Mouse (Mus musculus): ENCODE measurements around the gene Rnf128.
"Not testable (repeated sequence)": the region's sequence is repeated elsewhere in the genome, so short reads cannot be mapped to it uniquely, and the experiment has no call there.

Rnf128 gene

GRCm38 (mm10) chrX:139562925-139563461 is at the start of gene Rnf128:
TSS of gene Rnf128 (plus strand) at chrX:139563316.
- DNase-seq (ENCODE audit: extremely low spot score, low spot score) = no peak

GRCm38 (mm10) chrX:139516156-139516555 is 47.0 kb upstream of the Rnf128 start:
- no peak for DNase-seq (ENCODE audit: extremely low spot score, low spot score)

DNA sequence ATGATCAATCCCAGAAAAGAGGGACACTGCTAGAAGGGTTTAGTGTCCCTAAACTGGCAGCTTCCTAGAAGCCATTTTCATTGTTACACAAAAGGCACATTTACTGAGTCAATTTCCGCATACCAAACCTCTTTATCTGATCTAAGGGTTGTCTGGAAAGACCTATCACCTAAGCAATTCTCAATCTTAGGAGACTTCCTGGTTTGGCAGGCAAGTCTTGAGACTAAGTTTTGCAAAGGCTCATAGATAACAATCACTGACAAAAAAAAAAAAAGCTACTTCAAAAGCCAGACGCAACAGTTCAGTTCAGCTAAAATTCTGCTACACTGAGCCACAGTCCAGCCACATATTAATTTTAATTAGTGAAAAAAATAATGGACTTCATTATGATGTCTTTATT is 43.9 kb upstream of the Rnf128 start:
- no peak for DNase-seq (ENCODE audit: extremely low spot score, low spot score)

DNA sequence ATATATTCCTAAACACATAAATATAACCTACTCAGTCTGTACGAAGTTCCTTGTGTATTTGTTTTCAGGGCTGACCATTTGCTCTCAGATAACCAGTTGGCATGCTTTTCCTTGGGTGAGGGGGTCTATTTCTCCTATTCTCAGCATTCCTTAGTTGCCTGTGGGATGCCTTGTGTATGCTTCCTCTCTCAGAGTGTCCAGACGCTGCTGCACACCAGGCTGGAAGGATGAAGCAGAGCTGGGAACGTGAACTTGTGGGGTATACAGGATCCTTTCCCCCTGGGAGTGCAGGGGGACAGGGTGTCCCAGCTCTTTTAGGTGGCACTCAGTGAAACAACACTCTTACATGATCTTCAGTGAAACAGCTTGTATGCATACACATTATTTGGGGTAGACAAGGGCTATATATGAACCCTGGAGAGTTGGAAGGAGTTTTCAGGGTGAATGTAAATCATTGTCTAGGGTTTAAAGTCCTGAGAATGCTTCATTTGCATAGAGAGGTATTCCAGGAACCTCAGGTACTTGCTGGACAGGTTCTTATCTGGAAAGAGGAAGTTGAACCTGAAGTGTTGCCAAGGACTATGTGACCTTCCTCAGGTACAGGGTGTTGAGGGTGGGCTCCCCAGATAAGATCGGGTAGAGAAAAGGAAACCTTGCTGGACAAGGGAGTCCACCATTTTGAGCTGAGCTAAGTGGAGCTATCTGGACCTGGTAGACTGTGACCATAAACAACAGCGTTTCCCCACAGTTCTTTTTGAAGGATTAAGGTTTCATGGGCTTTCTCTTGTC is 38.6 kb upstream of the Rnf128 start:
- no peak for DNase-seq (ENCODE audit: extremely low spot score, low spot score)

- DNase-seq (ENCODE audit: extremely low spot score, low spot score) = no peak
These were observed 37.4 kb upstream of the Rnf128 start for GRCm38 (mm10) chrX:139525724-139526123.

GRCm38 (mm10) chrX:139526984-139527383 is 36.1 kb upstream of the Rnf128 start:
- DNase-seq (ENCODE audit: extremely low spot score, low spot score) = no peak

GRCm38 (mm10) chrX:139529678-139530077 is 33.4 kb upstream of the Rnf128 start:
- DNase-seq (ENCODE audit: extremely low spot score, low spot score) = no peak

- DNase-seq (ENCODE audit: extremely low spot score, low spot score) = no peak
These were observed 30.8 kb upstream of the Rnf128 start for GRCm38 (mm10) chrX:139532293-139532692.

- DNase-seq (ENCODE audit: extremely low spot score, low spot score) = no peak
These were observed 25.3 kb upstream of the Rnf128 start for GRCm38 (mm10) chrX:139537641-139538397.

GRCm38 (mm10) chrX:139543726-139544125 is 19.4 kb upstream of the Rnf128 start:
- DNase-seq (ENCODE audit: extremely low spot score, low spot score) = no peak

- DNase-seq (ENCODE audit: extremely low spot score, low spot score) = no peak
These were observed 12.7 kb upstream of the Rnf128 start for GRCm38 (mm10) chrX:139550456-139550855.

DNA sequence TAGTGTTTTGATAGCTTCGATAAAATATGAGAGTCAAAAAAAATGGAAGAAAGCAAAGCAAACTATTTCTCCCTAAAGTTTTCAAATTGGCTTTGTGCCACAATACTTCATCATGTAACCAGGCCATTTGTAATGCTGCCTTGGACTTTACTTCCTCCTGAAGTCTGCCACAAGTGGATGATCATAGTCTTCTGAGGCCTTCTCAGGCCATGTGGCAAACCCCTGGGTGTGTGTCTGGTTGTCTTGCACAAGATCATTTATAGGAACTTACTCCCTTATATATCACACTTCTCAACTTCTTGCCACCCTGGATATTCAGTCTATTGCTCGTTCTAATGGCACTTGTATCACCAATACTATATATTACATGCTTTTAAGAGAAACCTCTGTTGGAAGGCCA is 11.0 kb upstream of the Rnf128 start:
- no peak for DNase-seq (ENCODE audit: extremely low spot score, low spot score)

GRCm38 (mm10) chrX:139562255-139562924 is 726 bp upstream of the Rnf128 start:
- DNase-seq (ENCODE audit: extremely low spot score, low spot score) = no peak

DNA sequence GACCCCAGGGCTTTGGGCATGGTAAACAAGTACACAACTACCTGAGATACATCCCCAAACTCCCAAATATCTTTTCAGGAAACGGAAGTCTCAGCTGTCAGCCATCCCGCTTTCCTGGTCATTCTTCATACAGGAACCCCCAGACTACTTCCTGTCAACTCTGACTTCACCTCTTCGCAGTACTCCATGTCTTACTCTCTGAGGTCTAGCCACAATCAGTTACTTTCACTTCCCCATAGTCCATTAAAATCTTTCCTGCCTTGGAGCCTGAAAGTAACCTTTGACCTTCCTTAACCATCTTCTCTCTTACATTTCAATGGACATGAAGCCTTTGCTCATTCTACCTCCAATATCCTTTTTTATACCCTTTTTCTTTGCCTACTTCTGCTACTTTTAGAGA is 6.9 kb downstream of the Rnf128 start:
- no peak for DNase-seq (ENCODE audit: extremely low spot score, low spot score)

GRCm38 (mm10) chrX:139578649-139579278 is 15.6 kb downstream of the Rnf128 start:
- DNase-seq (ENCODE audit: extremely low spot score, low spot score) = no peak

GRCm38 (mm10) chrX:139583616-139584015 is 20.5 kb downstream of the Rnf128 start:
- DNase-seq (ENCODE audit: extremely low spot score, low spot score) = no peak

GRCm38 (mm10) chrX:139586676-139587075 is 23.6 kb downstream of the Rnf128 start:
- DNase-seq (ENCODE audit: extremely low spot score, low spot score) = not testable (repeated sequence)

DNA sequence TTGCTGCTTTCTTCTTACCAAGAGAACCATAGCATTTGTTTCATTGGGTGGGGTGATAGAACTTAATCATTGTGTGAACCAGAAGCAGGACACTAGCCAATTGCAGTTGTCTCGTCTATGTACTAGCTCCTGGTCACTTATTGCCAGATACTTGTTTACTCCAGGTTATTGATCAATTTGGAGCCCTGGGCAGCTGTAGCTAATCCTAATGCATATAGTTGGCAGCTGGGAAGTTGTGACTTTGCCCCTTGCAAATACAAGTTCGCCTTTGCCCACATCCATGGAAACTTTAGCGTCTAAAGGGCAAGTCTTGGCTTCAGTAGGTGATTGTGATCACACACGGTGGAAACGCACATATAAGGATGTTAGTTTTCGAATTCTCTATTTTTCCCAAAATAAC is 33.3 kb downstream of the Rnf128 start:
- DNase-seq (ENCODE audit: extremely low spot score, low spot score) = no peak

DNA sequence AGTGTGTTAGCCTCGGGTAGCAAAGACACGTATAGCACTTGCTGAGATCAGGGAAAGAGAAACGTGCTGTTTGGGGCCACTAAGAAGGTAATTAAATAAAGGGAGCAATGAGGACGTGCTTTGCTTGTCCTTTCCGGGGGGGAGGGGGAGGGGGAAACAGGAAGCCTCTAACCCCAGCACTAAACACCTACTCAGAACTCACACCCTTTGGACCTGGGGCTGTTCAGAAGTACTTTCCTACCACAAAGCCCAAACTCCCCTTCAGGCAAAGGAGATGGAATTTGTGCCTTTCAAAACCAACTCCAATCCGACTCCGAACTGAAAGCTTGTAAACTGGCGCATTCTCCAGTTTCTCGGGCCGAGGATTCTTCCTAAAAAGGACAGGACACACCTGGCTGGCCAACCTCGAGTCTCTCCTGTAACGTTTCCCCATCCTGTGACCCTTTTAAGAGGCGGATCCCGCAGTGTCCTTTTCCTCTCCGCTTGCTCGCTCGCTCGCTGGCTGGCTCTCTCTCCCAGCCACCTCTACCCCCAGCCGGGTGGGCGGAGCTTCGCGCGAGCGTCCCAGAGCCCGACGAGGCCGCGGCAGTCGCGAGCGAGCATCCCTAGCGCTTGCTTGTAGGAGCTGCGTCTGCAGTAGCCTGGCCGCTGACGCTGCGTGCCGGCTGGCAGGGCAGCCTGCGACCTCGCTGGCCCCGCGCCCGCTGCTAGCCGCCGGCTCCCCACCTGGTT is 47.1 kb downstream of the Rnf128 start:
- DNase-seq (ENCODE audit: extremely low spot score, low spot score) = peak; percentile 74

DNA sequence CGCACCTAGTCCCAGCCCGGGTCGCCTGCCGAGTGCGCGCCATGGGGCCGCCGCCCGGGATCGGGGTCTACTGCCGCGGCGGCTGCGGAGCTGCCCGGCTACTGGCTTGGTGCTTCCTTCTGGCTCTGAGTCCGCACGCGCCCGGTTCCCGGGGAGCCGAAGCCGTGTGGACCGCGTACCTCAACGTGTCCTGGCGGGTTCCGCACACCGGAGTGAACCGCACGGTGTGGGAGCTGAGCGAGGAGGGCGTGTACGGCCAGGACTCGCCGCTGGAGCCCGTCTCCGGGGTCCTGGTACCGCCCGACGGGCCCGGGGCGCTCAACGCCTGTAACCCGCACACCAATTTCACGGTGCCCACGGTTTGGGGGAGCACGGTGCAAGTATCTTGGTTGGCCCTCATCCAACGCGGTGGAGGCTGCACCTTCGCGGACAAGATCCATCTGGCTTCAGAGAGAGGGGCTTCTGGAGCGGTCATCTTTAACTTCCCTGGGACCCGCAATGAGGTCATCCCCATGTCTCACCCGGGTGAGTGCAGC is 47.7 kb downstream of the Rnf128 start:
- no peak for DNase-seq (ENCODE audit: extremely low spot score, low spot score)

All from neural tube, embryonic 10.5 days (tissue).